Mouse (Mus musculus) left cerebral cortex, adult 8-10 months (tissue): Measurements from ENCODE around the gene Eef1akmt2. TPM values are rescaled to one million over a fixed set of nuclear protein-coding genes. Genes with fewer than 3 reads are reported as not detected.
A peak's percentile ranks its signal among the peaks of the same experiment; 100 is the strongest.

Experiments
- DNase-seq, 2 experiments: peaks; one replicate each; pipeline ENCODE4 v3.0.0; 2022; ENCODE audit warnings: low spot score in 2 of 2
- total RNA-seq, 4 experiments: library from RNA; stranded (reverse); gene quantifications; 2 replicates each; pipeline ENCODE4 v1.2.4; 2022

Gene Eef1akmt2
- total RNA-seq = 10 to 100 TPM; 34.1 to 38.8 (median 37.0) TPM

GRCm38 (mm10) chr7:132852173-132852844, at the start of gene Eef1akmt2:
Gene Eef1akmt2, minus strand, starts transcription at chr7:132852673.
- peak; percentile 72 to 74 for DNase-seq

GRCm38 (mm10) chr7:132900826-132901531, 48.5 kb upstream of the Eef1akmt2 start:
- no peak for DNase-seq

GRCm38 (mm10) chr7:132898234-132898633, 45.8 kb upstream of the Eef1akmt2 start:
- DNase-seq = no peak

GRCm38 (mm10) chr7:132897258-132897657, 44.8 kb upstream of the Eef1akmt2 start:
- DNase-seq = no peak

GRCm38 (mm10) chr7:132896206-132896815, 43.8 kb upstream of the Eef1akmt2 start:
- DNase-seq = no peak

GRCm38 (mm10) chr7:132894841-132895555, 42.5 kb upstream of the Eef1akmt2 start:
- DNase-seq = no peak

GRCm38 (mm10) chr7:132893336-132893735, 40.9 kb upstream of the Eef1akmt2 start:
- DNase-seq = no peak

GRCm38 (mm10) chr7:132892806-132893205, 40.3 kb upstream of the Eef1akmt2 start:
- DNase-seq = no peak

- no peak for DNase-seq
Observed at GRCm38 (mm10) chr7:132892311-132892661, 39.8 kb upstream of the Eef1akmt2 start.

- no peak for DNase-seq
Observed at GRCm38 (mm10) chr7:132891561-132892310, 39.3 kb upstream of the Eef1akmt2 start.

- no peak for DNase-seq
Observed at GRCm38 (mm10) chr7:132890201-132890600, 37.7 kb upstream of the Eef1akmt2 start.

GRCm38 (mm10) chr7:132889691-132890090, 37.2 kb upstream of the Eef1akmt2 start:
- DNase-seq = no peak

GRCm38 (mm10) chr7:132888518-132889249, 36.2 kb upstream of the Eef1akmt2 start:
- DNase-seq = no peak

- DNase-seq = no peak
Observed at GRCm38 (mm10) chr7:132888052-132888451, 35.6 kb upstream of the Eef1akmt2 start.

GRCm38 (mm10) chr7:132887019-132887804, 34.7 kb upstream of the Eef1akmt2 start:
- DNase-seq = no peak

- no peak for DNase-seq
Observed at GRCm38 (mm10) chr7:132884031-132884430, 31.6 kb upstream of the Eef1akmt2 start.

GRCm38 (mm10) chr7:132882343-132882742, 29.9 kb upstream of the Eef1akmt2 start:
- no peak for DNase-seq

- DNase-seq = no peak
Observed at GRCm38 (mm10) chr7:132880276-132880675, 27.8 kb upstream of the Eef1akmt2 start.

- no peak for DNase-seq
Observed at GRCm38 (mm10) chr7:132875391-132876086, 23.1 kb upstream of the Eef1akmt2 start.
